Comparison of ENCODE assay signal across 9 mouse cellular contexts in genomic region chr2:66439764-66440471, GRCm38 (mm10). TPM values are rescaled to one million over a fixed set of nuclear protein-coding genes. Genes with fewer than 3 reads are reported as not detected.
DNase-seq lines count a peak whose midpoint lies in the region; ATAC-seq lines count a peak whose summit lies in the region.
"Had no signal": no experiment of that assay in that cellular context is flagged by ENCODE, and none has a peak within 500 bp of the region (broad histone marks: within the 10 kb centered on the region; RNA-seq: fewer than 3 reads in every experiment).

No protein-coding gene starts in this region.

- 9% methylated on average over 21 of the region's 21 CpGs for WGBS in lung, embryonic 15.5 days
- 7% methylated on average over 21 of the region's 21 CpGs for WGBS in intestine, embryonic 15.5 days

- DNase-seq in lung, adult 18-20 months = no peak
- peak; percentile 55 for DNase-seq in embryo, embryonic 9.5 days (ENCODE audit: extremely low spot score)
- DNase-seq in neural tube, embryonic 10.5 days (ENCODE audit: extremely low spot score, low spot score) = peak; percentile 57
- no peak for DNase-seq in adrenal gland, adult 8-10 months
- no peak for DNase-seq in spleen, adult 12 weeks (ENCODE audit: low spot score)

- H3K9ac ChIP-seq in lung, embryonic 15.5 days = no peak overlapping the region
- no peak overlapping the region for H3K9ac ChIP-seq in intestine, embryonic 15.5 days

- H3K9me3 ChIP-seq in lung, embryonic 15.5 days = no peaks in the 10 kb centered on the region
- no peaks in the 10 kb centered on the region for H3K9me3 ChIP-seq in intestine, embryonic 15.5 days

- H3K36me3 ChIP-seq in lung, embryonic 15.5 days = no peaks in the 10 kb centered on the region
- no peaks in the 10 kb centered on the region for H3K36me3 ChIP-seq in intestine, embryonic 15.5 days

- 0 out of 2 replicates have a peak overlapping the region, but pooled peaks have one; percentile 3 for H3K4me3 ChIP-seq in lung, embryonic 15.5 days
- H3K4me3 ChIP-seq in intestine, embryonic 15.5 days (replicated peaks) = peak overlapping the region; percentile 5; the same call in 1 of the 2 replicates

- ATAC-seq in lung, embryonic 15.5 days (ENCODE audit: borderline replicate concordance, extremely low read depth, low FRiP score, low TSS enrichment) = no peak
- no peak for ATAC-seq in intestine, embryonic 15.5 days
- ATAC-seq in CD4-positive, CD25-positive, alpha-beta regulatory T cell, adult 4 months = no peak

- H3K4me2 ChIP-seq in lung, embryonic 15.5 days = peak overlapping the region; percentile 42
- peak overlapping the region; percentile 49 for H3K4me2 ChIP-seq in intestine, embryonic 15.5 days (replicated peaks)

- no peaks in the 10 kb centered on the region for H3K4me1 ChIP-seq in lung, embryonic 15.5 days
- no peaks in the 10 kb centered on the region for H3K4me1 ChIP-seq in intestine, embryonic 15.5 days (replicated peaks)

- H3K27ac ChIP-seq in lung, embryonic 15.5 days = no peak overlapping the region
- H3K27ac ChIP-seq in intestine, embryonic 15.5 days = no peak overlapping the region

- H3K27me3 ChIP-seq in lung, embryonic 15.5 days = no peaks in the 10 kb centered on the region
- no peaks in the 10 kb centered on the region for H3K27me3 ChIP-seq in intestine, embryonic 15.5 days (replicated peaks)

RNA-seq across cellular contexts. Expression of gene Scn1a, which starts 0.7 kb away (rescaled TPM):
- 0.15 and 0.16 TPM in 2 replicates for polyA plus RNA-seq in lung, embryonic 15.5 days (2015; fragmentation: Nextera tagmentation; extraction: Ambion mirVana)
- polyA plus RNA-seq in intestine, embryonic 15.5 days (2015; fragmentation: Nextera tagmentation; extraction: Ambion mirVana) = 0.24 and 0.25 TPM in 2 replicates
- under 1 TPM; 0.15 to 0.32 TPM for polyA plus RNA-seq in CD4-positive, CD25-positive, alpha-beta regulatory T cell, adult 4 months (2017; shearing (Covaris generic))
- under 1 TPM; 0.45 to 0.65 (median 0.49) TPM for total RNA-seq in adrenal gland, adult 8-10 months (2022)
- total RNA-seq: liver, adult 2 months had no signal
- polyA plus RNA-seq: liver, adult 2 months had no signal

Comparison
In these comparisons a context has a peak if more than half of its experiments do, and no peak if none do; other contexts are left out.
1. DNase-seq: peak in embryo, embryonic 9.5 days (single experiment) and neural tube, embryonic 10.5 days (single experiment); none in lung, adult 18-20 months (0 of 2), adrenal gland, adult 8-10 months (single experiment) and spleen, adult 12 weeks (single experiment).